Mouse (Mus musculus) hindbrain, embryonic 11.5 days (tissue): ENCODE data around the gene Eef1akmt1. TPM values are rescaled to one million over a fixed set of nuclear protein-coding genes. Genes with fewer than 3 reads are reported as not detected.

ENCODE experiments used
- ATAC-seq: fragments of 200-750 bp; cut with Nextera tagmentation; 2 replicates; pipeline ENCODE4 v1.8.0; 2017; ENCODE audit warnings: mild to moderate bottlenecking, moderate TSS enrichment, moderate library complexity; ENCODE audit not compliant: low FRiP score
- DNase-seq: peaks from one replicate; pipeline ENCODE4 v3.0.0-alpha.2; 2015; ENCODE audit warnings: low spot score
- H3K27ac ChIP-seq: fragments of 300-500 bp; sonication (generic); 2 replicates; pipeline ENCODE4 v1.5.1; 2014; ENCODE audit warnings: mild to moderate bottlenecking, low read depth, low read length
- H3K27me3 ChIP-seq: fragments of 300-500 bp; sonication (generic); 2 replicates; pipeline ENCODE4 v1.6.1; 2014; ENCODE audit warnings: mild to moderate bottlenecking, low read length, moderate library complexity, mixed read lengths; ENCODE audit not compliant: control insufficient read depth, insufficient read depth
- H3K36me3 ChIP-seq: fragments of 300-500 bp; sonication (generic); 2 replicates; pipeline ENCODE4 v1.6.1; 2014; ENCODE audit warnings: mild to moderate bottlenecking, low read length, moderate library complexity, mixed read lengths; ENCODE audit not compliant: control insufficient read depth, insufficient read depth
- H3K4me1 ChIP-seq: fragments of 300-500 bp; sonication (generic); replicated peaks from 2 replicates; pipeline ENCODE4 v1.6.1; 2014; ENCODE audit warnings: low read length, mixed read lengths; ENCODE audit not compliant: control insufficient read depth, insufficient read depth
- H3K4me2 ChIP-seq: fragments of 300-500 bp; sonication (generic); replicated peaks from 2 replicates; pipeline ENCODE4 v1.6.1; 2014; ENCODE audit warnings: mild to moderate bottlenecking, low read depth, low read length
- H3K4me3 ChIP-seq: fragments of 300-500 bp; sonication (generic); 2 replicates; pipeline ENCODE4 v1.5.1; 2014; ENCODE audit warnings: low read depth, low read length
- H3K9ac ChIP-seq: fragments of 300-500 bp; sonication (generic); 2 replicates; pipeline ENCODE4 v1.6.1; 2014; ENCODE audit warnings: low read depth, low read length
- H3K9me3 ChIP-seq: fragments of 300-500 bp; sonication (generic); 2 replicates; pipeline ENCODE4 v1.6.1; 2016; ENCODE audit warnings: low read length; ENCODE audit not compliant: control insufficient read depth
- WGBS: fragments of 180-500 bp; shearing (Covaris S2); extraction: QIAGEN DNeasy Blood & Tissue Kit; methylation state at CpG from one replicate; pipeline ENCODE4 v1.1.7; 2014; 5-methylcytosine and 5-hydroxymethylcytosine counted together
- polyA plus RNA-seq: library from polyadenylated mRNA; unstranded; fragments of >200 nt; fragmentation: Nextera tagmentation; extraction: Ambion mirVana; gene quantifications from 2 replicates; pipeline ENCODE4 v1.2.1, GENCODE M21; 2014

The Eef1akmt1 gene
- polyA plus RNA-seq, 1 experiment from 2014 or later = 88.9 TPM

DNA sequence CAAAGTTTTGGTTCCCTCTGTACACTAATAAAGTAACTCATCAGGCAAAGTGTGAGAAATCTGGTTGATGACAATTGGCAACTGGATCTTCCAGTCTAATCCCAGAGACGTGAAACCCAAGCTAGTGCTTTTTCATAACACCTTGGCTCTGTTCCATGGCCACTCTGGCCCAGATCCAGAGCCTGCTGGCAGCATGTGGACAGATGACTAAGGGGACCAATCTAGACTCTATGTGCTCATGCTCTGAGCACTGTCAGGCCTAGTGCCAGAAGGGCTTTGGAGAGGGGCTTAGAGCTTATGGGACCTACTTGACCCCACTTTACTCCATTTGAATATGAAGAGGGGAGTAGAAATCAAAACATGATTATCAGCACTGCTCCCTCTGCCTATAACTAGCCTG lies 36.1 kb upstream of the Eef1akmt1 start:
- DNase-seq (no peak), ATAC-seq (no peak)
- 70% methylated on average over 1 of the region's 1 CpGs for WGBS
- Histone ChIP-seq H3K4me1 (no peaks in the 10 kb centered on the region), H3K9me3 (no peaks in the 10 kb centered on the region), H3K27ac (no peak overlapping the region), H3K27me3 (no peaks in the 10 kb centered on the region), H3K4me2 (no peak overlapping the region), H3K9ac (no peak overlapping the region), H3K4me3 (no peak overlapping the region), H3K36me3 (no peaks in the 10 kb centered on the region)

DNA sequence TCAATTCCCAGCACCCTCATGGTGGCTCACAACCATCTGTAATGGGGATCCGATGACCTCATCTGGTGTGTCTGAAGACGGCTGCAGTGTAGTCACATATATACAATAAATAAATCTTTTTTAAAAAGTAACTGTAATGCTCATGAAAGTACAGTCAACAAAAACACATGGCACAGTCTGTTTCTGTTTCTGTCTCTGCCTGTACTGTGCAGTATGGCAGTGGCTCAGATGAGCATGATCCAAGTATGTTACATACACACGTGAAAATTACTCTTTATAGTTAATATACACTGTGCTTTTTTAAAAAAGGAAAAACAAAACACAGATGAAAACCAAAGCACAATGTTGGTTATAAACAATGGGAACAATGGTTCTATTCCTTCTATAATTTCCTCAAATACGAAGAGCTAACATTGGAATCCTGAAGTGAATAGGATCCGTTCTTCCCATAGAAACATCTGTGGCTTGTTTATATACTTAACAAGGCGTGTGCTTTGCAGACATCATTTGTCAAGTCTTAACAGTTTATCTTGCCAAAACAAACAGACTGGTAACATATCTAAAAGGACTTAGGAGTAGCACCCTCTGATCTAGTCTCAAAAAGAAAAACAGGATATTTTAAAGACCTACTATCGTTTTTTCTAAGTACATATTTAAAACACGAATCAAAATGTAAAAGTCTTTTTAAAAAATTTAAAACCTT lies 35.4 kb upstream of the Eef1akmt1 start:
- 80% methylated on average over 8 of the region's 8 CpGs for WGBS
- no peak overlapping the region for H3K4me3 ChIP-seq
- no peak overlapping the region for H3K9ac ChIP-seq
- no peaks in the 10 kb centered on the region for H3K9me3 ChIP-seq
- DNase-seq (no peak), ATAC-seq (no peak)
- H3K27me3 ChIP-seq = no peaks in the 10 kb centered on the region
- H3K36me3 ChIP-seq = peaks cover 2% of the 10 kb centered on the region; the same call in 1 of the 2 replicates
- no peak overlapping the region for H3K27ac ChIP-seq
- no peaks in the 10 kb centered on the region for H3K4me1 ChIP-seq
- H3K4me2 ChIP-seq = no peak overlapping the region

DNA sequence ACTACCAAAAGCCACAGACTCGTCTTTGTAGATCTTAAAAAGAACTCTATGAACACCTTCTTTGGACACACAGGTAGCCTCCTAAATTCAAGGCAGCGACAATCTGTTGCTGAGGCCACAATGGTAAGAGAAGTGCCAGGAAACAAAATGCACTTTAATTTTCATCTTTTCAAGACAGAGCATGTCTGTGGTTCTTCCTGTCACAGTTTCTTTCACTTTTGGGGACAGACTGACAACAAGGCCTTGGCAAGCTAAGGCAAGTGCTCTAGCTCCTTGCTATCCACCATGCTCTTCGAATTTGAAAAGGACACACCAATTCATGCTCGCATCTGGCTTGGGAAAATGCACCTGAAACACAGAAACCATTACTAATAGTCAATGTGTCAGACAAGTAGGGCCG lies 21.9 kb upstream of the Eef1akmt1 start:
- WGBS = 94% methylated on average over 5 of the region's 5 CpGs
- no peak overlapping the region for H3K4me2 ChIP-seq
- H3K36me3 ChIP-seq = no peaks in the 10 kb centered on the region
- no peaks in the 10 kb centered on the region for H3K9me3 ChIP-seq
- DNase-seq (no peak), ATAC-seq (no peak)
- H3K4me3 ChIP-seq = no peak overlapping the region
- H3K9ac ChIP-seq = no peak overlapping the region
- no peak overlapping the region for H3K27ac ChIP-seq
- no peaks in the 10 kb centered on the region for H3K4me1 ChIP-seq
- H3K27me3 ChIP-seq = no peaks in the 10 kb centered on the region

DNA sequence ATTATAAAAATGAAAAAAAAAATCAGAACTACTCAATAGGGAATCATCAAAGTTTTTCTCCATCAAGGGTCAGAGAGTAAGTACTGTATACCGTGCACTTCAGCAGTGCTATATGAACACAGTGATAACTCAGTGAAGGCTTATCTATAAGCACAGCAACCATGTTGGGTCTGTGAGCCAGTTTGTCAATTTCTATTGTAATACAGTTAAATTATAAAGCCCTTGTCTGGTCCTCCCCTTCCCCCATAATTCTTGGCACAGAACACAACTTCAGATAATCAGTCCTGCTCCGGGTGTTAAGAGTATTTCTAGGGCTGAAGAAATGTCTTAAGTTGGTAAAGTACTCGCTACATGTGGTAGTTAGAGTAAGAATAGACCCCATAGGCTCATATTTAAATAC lies 20.4 kb upstream of the Eef1akmt1 start:
- H3K27ac ChIP-seq = no peak overlapping the region
- 95% methylated on average over 3 of the region's 3 CpGs for WGBS
- H3K27me3 ChIP-seq = no peaks in the 10 kb centered on the region
- ATAC-seq (no peak), DNase-seq (no peak)
- H3K36me3 ChIP-seq = no peaks in the 10 kb centered on the region
- no peaks in the 10 kb centered on the region for H3K4me1 ChIP-seq
- H3K4me3 ChIP-seq = no peak overlapping the region
- no peaks in the 10 kb centered on the region for H3K9me3 ChIP-seq
- no peak overlapping the region for H3K4me2 ChIP-seq
- H3K9ac ChIP-seq = no peak overlapping the region

DNA sequence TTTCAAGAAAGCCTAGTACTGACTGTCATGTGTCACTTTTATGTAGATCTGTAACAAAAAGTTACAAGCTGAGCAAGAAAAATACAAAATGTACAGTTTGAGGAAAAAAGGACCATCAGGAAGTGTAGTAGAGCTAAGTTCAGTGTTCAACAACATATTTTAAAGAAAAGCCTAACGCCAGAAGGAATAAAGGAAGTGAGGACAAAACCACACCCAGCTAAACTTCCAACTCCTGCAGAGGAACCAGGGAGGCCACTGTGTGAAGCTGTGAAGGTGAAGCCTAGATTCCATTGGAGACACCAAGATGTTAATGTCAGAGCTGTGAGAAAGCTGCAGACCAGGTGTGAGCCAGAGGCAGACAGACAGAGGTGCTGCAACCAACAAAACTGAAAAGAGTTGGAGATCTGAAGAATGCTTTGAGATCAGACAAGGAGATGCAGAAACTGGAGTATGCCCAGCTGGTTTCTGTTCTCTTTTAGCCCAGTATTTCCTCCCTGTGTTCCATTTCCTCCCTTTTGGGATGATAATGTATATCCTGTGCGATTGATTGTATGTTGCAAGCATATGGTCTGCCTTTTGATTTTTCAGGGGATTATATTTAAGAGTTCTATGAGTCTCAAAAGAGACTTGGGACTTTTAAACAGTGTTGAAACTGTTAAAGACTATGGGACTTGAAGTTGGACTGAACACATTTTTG lies 5.1 kb upstream of the Eef1akmt1 start:
- H3K9ac ChIP-seq = no peak overlapping the region

DNA sequence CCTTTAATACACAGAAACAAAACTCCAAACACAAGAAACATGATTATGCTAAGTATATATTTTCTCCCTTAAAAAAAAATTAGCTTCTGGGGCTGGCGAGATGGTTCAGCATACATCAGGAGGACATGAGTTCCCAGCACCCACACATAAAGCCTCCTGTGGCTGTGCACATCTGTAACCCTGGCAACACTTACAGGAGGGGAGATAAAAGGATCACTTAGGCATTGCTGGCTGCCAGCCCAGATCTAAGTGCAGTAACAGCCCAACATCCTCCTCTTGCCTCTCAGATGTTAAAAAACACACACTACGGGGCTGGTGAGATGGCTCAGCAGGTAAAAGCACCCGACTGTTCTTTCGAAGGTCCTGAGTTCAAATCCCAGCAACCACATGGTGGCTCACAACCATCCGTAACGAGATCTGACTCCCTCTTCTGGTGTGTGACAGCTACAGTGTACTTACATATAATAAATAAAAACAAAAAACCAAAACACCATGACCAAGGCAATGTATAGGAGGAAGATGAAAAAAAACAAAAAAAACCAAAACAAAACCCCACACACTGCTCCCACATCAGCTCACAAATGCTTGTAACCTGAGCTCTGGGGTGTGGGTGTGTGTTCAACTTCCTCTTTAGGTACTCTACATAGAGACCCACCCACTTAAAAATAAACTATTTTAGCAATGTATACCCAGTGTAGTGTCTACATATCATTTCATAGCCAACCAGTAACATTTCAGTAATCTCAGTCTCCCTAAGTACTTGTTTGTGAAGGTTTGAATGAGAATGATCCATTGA lies 3.6 kb upstream of the Eef1akmt1 start:
- Histone ChIP-seq H3K4me2 (no peak overlapping the region), H3K9me3 (no peaks in the 10 kb centered on the region), H3K4me3 (no peak overlapping the region), H3K4me1 (no peaks in the 10 kb centered on the region), H3K27me3 (no peaks in the 10 kb centered on the region), H3K9ac (no peak overlapping the region), H3K36me3 (no peaks in the 10 kb centered on the region), H3K27ac (no peak overlapping the region)
- no peak for ATAC-seq
- WGBS = 92% methylated on average over 6 of the region's 6 CpGs
- DNase-seq = no peak

More for the DNA sequence above, 5.1 kb upstream of the Eef1akmt1 start:
- Histone ChIP-seq H3K4me1 (no peaks in the 10 kb centered on the region), H3K36me3 (no peaks in the 10 kb centered on the region), H3K4me3 (no peak overlapping the region), H3K4me2 (no peak overlapping the region), H3K27me3 (no peaks in the 10 kb centered on the region), H3K9me3 (no peaks in the 10 kb centered on the region), H3K27ac (no peak overlapping the region)
- DNase-seq = no peak
- ATAC-seq = no peak
- WGBS = 98% methylated on average over 2 of the region's 2 CpGs

DNA sequence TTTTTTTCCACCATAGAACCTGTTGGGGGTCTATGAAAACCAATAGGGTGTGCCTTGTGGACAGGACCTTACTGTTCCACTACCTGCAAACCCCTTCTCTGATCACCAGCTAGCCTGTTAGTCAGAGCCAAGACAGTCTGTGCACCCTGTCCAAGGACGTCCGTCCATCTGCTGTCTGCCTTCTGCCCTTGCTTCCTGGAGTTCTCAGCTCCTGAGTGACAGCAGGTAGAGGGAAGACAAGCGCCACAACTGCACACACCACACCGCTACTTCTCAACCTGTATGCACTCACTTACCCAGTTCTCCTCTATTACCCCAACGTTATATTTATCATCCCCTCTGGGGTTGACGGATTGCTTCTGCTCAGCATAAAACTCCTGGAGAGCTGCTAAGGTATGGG lies 5.8 kb downstream of the Eef1akmt1 start:
- Histone ChIP-seq H3K9me3 (no peaks in the 10 kb centered on the region), H3K4me3 (no peak overlapping the region), H3K27me3 (no peaks in the 10 kb centered on the region), H3K4me1 (no peaks in the 10 kb centered on the region), H3K4me2 (no peak overlapping the region), H3K9ac (no peak overlapping the region), H3K27ac (no peak overlapping the region), H3K36me3 (no peaks in the 10 kb centered on the region)
- DNase-seq = no peak
- WGBS = 95% methylated on average over 6 of the region's 6 CpGs
- ATAC-seq = no peak

DNA sequence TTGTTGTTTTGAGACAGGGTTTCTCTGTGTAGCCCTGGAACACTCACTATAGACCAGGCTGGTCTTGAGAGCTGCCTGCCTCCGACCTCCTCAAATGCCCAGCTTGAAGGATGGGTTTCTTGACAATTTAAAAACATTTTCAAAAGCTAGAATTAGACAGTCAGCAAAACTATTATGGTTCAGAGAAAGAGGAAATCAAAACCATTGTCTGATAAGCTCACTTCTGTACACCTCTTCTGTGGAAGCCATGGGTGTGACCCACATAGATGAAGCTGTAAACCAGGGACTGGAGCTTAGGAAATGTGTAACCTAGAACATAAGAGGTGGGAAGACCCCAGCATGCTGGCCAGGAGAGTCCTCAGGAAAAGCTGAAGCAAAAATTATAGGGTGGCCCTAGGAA lies 14.5 kb downstream of the Eef1akmt1 start:
- 93% methylated on average over 1 of the region's 1 CpGs for WGBS
- Histone ChIP-seq H3K9me3 (no peaks in the 10 kb centered on the region), H3K9ac (no peak overlapping the region), H3K4me2 (no peak overlapping the region), H3K36me3 (no peaks in the 10 kb centered on the region), H3K4me3 (no peak overlapping the region), H3K4me1 (no peaks in the 10 kb centered on the region), H3K27ac (no peak overlapping the region), H3K27me3 (no peaks in the 10 kb centered on the region)
- ATAC-seq = no peak
- no peak for DNase-seq
